Mouse (Mus musculus) c-Kit-positive CD71-positive TER-119-negative erythroid progenitor cells, embryonic 14.5 days (primary cell): ENCODE results near the gene Atg4c.

ENCODE experiments used
- DNase-seq: peaks from one replicate; pipeline ENCODE4 v3.0.0-alpha.2; 2013; ENCODE audit warnings: low read depth

Gene Atg4c

GRCm38 (mm10) chr4:99186412-99187125 is 7.2 kb upstream of the Atg4c start:
- no peak for DNase-seq

GRCm38 (mm10) chr4:99192640-99193039 is 1.1 kb upstream of the Atg4c start:
- DNase-seq: no peak

- DNase-seq: no peak
Measured at GRCm38 (mm10) chr4:99193214-99193613, 520 bp upstream of the Atg4c start.

GRCm38 (mm10) chr4:99194826-99195225 is 1.1 kb downstream of the Atg4c start:
- DNase-seq: no peak

DNA sequence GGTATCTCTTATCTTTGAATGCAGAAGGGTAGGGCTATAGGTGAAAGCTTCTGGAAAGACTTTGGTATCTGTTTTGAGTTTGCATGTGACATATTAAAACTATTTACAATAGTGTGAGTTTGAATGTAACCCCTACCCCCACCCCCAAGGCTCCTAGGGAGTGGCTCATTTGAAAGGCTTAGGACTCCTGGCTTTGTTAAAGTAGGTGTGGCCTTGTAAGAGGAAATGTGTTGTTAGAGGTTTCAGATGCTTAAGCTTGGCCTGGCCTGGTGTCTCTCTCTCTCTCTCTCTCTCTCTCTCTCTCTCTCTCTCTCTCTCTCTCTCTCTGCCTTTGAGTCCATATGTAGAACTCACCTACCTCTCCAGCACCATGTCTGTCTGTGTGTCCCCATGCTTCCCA is 5.0 kb downstream of the Atg4c start:
- DNase-seq: no peak

- DNase-seq: peak; percentile 34
Measured at GRCm38 (mm10) chr4:99199757-99200251, 6.1 kb downstream of the Atg4c start.

GRCm38 (mm10) chr4:99200383-99201136 is 6.8 kb downstream of the Atg4c start:
- DNase-seq: no peak

- DNase-seq: no peak
Measured at GRCm38 (mm10) chr4:99205773-99206172, 12.0 kb downstream of the Atg4c start.

DNA sequence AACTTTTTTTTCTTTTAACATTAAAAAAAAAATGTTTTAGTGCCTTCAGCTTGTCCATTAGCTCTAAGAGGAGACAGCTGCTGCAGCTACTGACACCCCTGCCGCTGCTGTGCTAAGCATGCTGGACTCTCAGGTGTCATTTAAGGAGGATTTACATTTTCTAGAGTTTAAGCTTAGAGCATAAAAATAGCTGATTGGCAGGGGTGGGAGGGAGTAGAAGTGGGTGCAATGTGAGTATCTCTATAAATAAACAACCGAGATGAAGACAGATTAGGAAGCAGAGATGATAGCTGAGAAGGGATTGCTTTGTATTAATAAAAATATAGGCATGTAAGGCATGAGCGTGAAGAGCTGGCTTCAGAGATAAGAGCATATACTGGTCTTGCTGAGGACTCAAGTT is 12.6 kb downstream of the Atg4c start:
- no peak for DNase-seq

DNA sequence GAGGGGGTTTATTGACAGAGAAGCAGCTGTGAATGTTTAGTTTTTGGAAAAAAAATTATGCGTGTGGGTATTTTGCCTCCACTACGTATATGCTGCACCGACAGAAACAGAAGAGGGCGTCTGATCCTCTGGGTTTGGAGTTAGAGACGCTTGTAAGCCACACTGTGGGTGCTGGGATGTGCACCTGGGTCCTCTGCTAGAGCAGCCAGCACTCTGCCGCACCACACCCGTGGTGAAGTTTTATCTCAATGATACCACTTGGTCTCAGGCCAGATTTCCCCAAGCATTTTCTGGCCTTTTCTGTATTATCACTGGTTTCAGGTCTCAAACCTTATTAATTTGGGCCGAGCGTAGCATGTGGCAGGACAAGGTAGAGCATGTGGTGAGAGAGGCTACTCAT is 16.4 kb downstream of the Atg4c start:
- no peak for DNase-seq

- DNase-seq: no peak
Measured at GRCm38 (mm10) chr4:99211606-99212005, 17.9 kb downstream of the Atg4c start.

DNA sequence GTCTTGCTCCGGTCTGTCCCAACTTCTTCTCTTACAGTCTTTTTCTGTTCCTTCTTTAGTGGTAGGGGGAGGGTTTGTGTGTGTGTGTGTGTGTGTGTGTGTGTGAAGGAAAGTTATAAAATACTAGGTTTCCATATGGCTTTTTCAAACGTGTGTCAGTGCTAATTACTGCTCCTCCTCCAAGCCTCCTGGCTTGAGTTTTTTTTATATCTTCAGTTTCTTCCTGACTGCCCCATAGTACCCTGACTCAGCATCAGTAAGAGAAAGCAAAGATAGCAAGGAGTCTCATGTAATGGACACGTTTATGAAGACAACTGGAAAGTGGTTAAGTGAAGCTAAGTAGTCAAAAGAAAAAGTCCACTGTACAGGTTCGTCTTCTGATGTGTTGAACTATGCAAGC is 19.4 kb downstream of the Atg4c start:
- DNase-seq: no peak

- DNase-seq: no peak
Measured at GRCm38 (mm10) chr4:99222221-99222620, 28.5 kb downstream of the Atg4c start.

DNA sequence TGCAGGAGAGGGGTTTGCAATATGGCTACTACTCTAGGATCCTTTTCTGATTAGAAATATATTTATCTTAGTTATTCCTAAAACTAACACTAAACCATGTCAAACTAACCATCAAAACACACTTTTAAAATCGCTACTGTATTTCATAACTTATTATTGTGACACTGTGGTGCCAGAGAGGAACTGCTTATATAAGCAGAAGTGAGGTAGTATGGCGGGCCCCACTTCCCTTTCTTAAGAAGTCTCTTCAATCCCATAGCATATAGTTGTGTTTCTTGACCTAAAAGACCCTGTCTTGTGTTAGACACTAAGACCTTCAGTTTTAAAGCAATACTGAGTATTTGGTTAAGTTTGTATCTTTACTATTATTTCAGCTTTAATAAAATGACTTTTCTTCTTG is 31.1 kb downstream of the Atg4c start:
- DNase-seq: no peak

DNA sequence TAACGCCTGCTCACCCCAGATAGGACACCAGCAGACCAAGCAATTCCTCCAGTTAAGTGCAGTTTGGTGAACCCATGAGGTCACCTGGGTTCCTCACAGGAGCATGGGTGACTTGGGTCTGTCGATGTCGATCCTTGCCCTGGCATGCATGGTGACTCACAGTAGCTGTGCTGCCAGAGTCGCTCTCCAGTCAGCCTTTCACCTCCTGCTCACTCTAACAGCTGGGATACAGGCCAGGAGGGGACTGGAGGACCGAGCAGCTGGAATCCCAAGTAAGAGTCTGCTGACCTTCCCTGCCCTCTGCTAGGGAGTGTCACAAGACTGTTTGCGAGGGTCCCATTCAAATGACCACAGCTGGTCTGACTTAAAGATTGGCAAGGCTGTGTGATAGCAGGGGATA is 33.5 kb downstream of the Atg4c start:
- DNase-seq: no peak

GRCm38 (mm10) chr4:99229371-99229770 is 35.6 kb downstream of the Atg4c start:
- no peak for DNase-seq

- peak; percentile 38 for DNase-seq
Measured at GRCm38 (mm10) chr4:99235203-99235856, 41.6 kb downstream of the Atg4c start.

DNA sequence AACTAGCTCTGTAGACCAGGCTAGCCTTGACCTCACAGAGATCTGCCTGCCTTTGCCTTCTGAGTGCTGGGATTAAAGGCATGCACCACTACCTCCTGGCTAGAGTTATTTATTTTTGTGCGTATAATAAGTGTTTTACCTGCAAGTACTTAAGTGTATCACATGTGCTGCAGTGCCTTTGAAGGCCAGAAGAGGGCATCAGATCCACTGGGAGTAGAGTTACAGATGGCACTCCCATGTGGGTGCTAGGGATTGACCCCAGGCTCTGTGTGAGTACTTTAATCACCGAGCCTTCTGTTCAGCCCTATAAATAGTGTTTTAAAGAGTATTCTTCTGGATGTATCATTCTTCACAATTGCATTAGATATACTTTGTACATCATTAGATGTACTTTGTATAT is 44.6 kb downstream of the Atg4c start:
- no peak for DNase-seq

GRCm38 (mm10) chr4:99241674-99242073 is 47.9 kb downstream of the Atg4c start:
- no peak for DNase-seq

DNA sequence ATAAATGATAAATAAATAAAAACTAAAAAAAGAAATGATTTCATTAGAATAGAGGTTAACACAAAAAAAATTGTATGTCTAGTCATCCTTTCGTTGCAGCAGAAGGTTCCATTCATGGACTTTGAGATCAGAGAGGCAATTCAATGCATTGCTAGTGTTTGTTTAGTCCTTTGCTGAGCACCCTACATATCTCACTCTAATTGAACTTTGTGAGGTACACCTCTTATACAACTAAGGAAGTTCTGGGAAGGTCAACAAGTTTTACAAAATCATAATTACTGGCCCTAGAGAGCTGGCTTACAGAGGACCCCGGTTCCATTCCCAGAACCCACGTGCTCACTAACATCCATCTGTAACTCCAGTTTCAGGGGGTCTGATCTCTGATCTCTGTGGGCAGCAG is 55.6 kb downstream of the Atg4c start:
- DNase-seq: no peak

GRCm38 (mm10) chr4:99249826-99250225 is 56.1 kb downstream of the Atg4c start:
- no peak for DNase-seq

DNA sequence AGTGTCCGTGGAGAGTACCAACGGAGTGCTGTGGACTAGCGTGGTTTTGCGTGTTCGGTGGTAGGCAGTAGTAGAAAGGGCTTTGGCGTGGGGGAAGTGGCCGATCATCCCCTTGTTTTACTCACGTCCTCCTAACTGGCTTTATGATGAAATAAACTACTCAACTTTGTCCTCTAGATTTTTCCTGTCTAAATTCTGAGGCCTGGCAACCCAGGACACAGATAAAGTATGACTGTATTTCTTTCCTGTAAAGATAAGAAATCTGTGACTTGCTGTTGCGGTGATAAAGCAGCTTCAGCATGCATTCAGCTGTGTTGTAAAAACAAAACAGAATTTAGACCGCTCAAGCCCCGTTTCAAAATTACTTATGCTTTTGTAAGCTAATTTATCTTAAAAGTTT is 59.2 kb downstream of the Atg4c start:
- no peak for DNase-seq

DNA sequence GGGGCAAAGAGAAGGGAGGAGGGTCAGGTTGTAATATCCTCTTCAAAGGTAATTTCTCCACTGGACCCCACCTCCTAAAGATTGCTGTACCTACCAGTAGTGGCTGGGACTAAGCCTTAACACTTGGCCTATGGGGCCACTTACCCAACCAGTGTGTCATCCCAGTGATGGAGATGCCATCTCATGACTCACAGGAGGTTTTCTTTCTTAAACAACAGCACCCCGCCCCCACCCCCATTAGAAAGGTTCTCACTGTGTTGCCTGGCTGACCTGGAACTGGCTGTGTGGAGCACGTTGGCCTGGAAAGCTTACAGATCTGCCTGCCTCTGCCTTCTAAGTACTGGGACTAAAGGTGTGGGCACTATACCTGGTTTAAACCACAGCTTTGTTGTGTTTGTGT is 69.5 kb downstream of the Atg4c start:
- DNase-seq: no peak
